Comparison of ENCODE assay signal across 14 mouse cellular contexts in the genomic region with DNA sequence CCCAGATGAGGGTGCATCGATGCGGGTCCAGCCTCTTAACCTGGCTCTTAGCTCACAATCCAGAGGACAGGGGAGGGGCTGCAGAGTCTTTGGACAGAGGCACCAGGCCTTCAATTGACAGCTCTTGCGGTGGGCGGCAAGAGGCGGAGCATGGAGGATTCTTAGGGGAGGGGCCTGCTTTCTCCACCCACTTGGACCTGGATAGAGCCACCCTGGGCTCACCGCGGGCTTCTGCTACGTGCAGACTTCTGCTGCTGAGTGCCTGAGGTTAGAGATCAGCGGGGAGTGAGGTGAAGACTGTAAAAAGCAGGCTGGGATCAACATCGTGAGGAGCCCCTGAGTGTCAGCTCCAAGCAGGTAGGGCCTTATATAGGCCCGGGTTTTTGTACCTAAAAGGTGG. TPM values are rescaled to one million over a fixed set of nuclear protein-coding genes. Genes with fewer than 3 reads are reported as not detected.
DNase-seq lines count a peak whose midpoint lies in the region; ATAC-seq and TF ChIP-seq lines count a peak whose summit lies in the region.
"Had no signal": no experiment of that assay in that cellular context is flagged by ENCODE, and none has a peak within 500 bp of the region (broad histone marks: within the 10 kb centered on the region; RNA-seq: fewer than 3 reads in every experiment).

Tmem269 (minus strand) TSS at position 49 of the 400 bp plus-strand sequence.

- H3K27ac ChIP-seq in kidney, embryonic 14.5 days (ENCODE audit: low read depth, low read length), result no peak within 1 kb of the TSS
- H3K27ac ChIP-seq in testis, adult 2 months (ENCODE audit: control insufficient read depth, insufficient read depth, low read depth, low read length), result no peak within 1 kb of the TSS
- H3K27ac ChIP-seq in hindbrain, postnatal 0 days, result no peak within 1 kb of the TSS
- no peak within 1 kb of the TSS for H3K27ac ChIP-seq in left cerebral cortex, adult 2 months
- H3K27ac ChIP-seq: layer of hippocampus, adult 2 months had no signal

- peak; percentile 49; the same call in 1 of the 2 replicates for TF ChIP-seq POLR2A in testis, adult 2 months (IDR thresholded peaks at IDR 0.05; ENCODE audit: control insufficient read depth, low read depth, low read length)

- no peaks in the 10 kb centered on the region for H3K9me3 ChIP-seq in kidney, embryonic 14.5 days (ENCODE audit: control insufficient read depth, low read length)
- H3K9me3 ChIP-seq in hindbrain, postnatal 0 days (ENCODE audit: low read length), result no peaks in the 10 kb centered on the region

- H3K4me3 ChIP-seq in kidney, embryonic 14.5 days (ENCODE audit: low read length), result no peak within 1 kb of the TSS
- H3K4me3 ChIP-seq in testis, adult 2 months (ENCODE audit: control insufficient read depth, low read depth, low read length), result peak within 1 kb of the TSS; percentile 79
- no peak within 1 kb of the TSS for H3K4me3 ChIP-seq in hindbrain, postnatal 0 days (ENCODE audit: low read length)
- no peak within 1 kb of the TSS for H3K4me3 ChIP-seq in left cerebral cortex, adult 2 months
- H3K4me3 ChIP-seq: layer of hippocampus, adult 2 months; myocyte had no signal

- peak; percentile 45; the same call in 1 of the 2 replicates for ATAC-seq in kidney, embryonic 14.5 days (ENCODE audit: low FRiP score, low TSS enrichment)
- peak; percentile 36; the same call in 1 of the 2 replicates for ATAC-seq in hindbrain, postnatal 0 days
- ATAC-seq: CD4-positive, CD25-positive, alpha-beta regulatory T cell, adult 4 months had no signal

- H3K4me1 ChIP-seq in kidney, embryonic 14.5 days (ENCODE audit: control insufficient read depth, insufficient read depth, low read length), result no peaks in the 10 kb centered on the region
- H3K4me1 ChIP-seq in testis, adult 2 months (ENCODE audit: control insufficient read depth, insufficient read depth, low read length), result peaks cover 3% of the 10 kb centered on the region; the same call in 1 of the 2 replicates
- no peaks in the 10 kb centered on the region for H3K4me1 ChIP-seq in hindbrain, postnatal 0 days (ENCODE audit: insufficient read depth, low read length)

- H3K4me2 ChIP-seq in kidney, embryonic 14.5 days (replicated peaks; ENCODE audit: low read depth, low read length), result no peak within 1 kb of the TSS
- no peak within 1 kb of the TSS for H3K4me2 ChIP-seq in hindbrain, postnatal 0 days (ENCODE audit: low read depth, low read length)

- no peak for DNase-seq in kidney, adult 11 months
- no peak for DNase-seq in testis, postnatal 10 days (ENCODE audit: low spot score)
- no peak for DNase-seq in hindbrain, postnatal 0 days (ENCODE audit: low spot score)
- DNase-seq in left cerebral cortex, adult 8-10 months (ENCODE audit: low spot score in 2 of 2), result no peak
- DNase-seq in left cerebral cortex, adult 2 months (ENCODE audit: extremely low spot score in 1 of 2, low spot score in 2 of 2), result no peak
- no peak for DNase-seq in ovary, adult 18-20 months (ENCODE audit: low spot score)
- DNase-seq: heart, postnatal 36 days; lung, adult 2 months; right cerebral cortex, adult 18-20 months had no signal

- intact Hi-C loops in left cerebral cortex, adult 2 months (cut with DNase I), result no loop called here

- 12% methylated on average over 11 of the region's 11 CpGs for WGBS in kidney, embryonic 14.5 days
- 19% methylated on average over 11 of the region's 11 CpGs for WGBS in hindbrain, postnatal 0 days

- no peak within 1 kb of the TSS for H3K9ac ChIP-seq in kidney, embryonic 14.5 days (ENCODE audit: low read depth, low read length)
- no peak within 1 kb of the TSS for H3K9ac ChIP-seq in hindbrain, postnatal 0 days (replicated peaks; ENCODE audit: low read length)

- TF ChIP-seq CTCF in testis, adult 2 months (IDR thresholded peaks at IDR 0.05; ENCODE audit: control insufficient read depth, insufficient read depth, insufficient replicate concordance, low read depth, low read length), result no peak
- no peak for TF ChIP-seq CTCF in hindbrain, postnatal 0 days (IDR thresholded peaks at IDR 0.05; ENCODE audit: low read depth)
- no peak for TF ChIP-seq CTCF in left cerebral cortex, adult 2 months (IDR thresholded peaks at IDR 0.05)

- no peaks in the 10 kb centered on the region for H3K36me3 ChIP-seq in kidney, embryonic 14.5 days (ENCODE audit: control insufficient read depth, insufficient read depth, low read length)
- H3K36me3 ChIP-seq in testis, adult 2 months (ENCODE audit: control insufficient read depth, insufficient read depth, low read length), result no peaks in the 10 kb centered on the region; the same call in 1 of the 2 replicates
- H3K36me3 ChIP-seq in hindbrain, postnatal 0 days (ENCODE audit: insufficient read depth, low read length), result no peaks in the 10 kb centered on the region

- no peaks in the 10 kb centered on the region for H3K27me3 ChIP-seq in kidney, embryonic 14.5 days (ENCODE audit: control insufficient read depth, insufficient read depth, low read length)
- H3K27me3 ChIP-seq in testis, adult 2 months (ENCODE audit: control insufficient read depth, insufficient read depth, low read length), result no peaks in the 10 kb centered on the region
- H3K27me3 ChIP-seq in hindbrain, postnatal 0 days (ENCODE audit: insufficient read depth, low read length), result no peaks in the 10 kb centered on the region

RNA-seq across cellular contexts. Expression of gene Tmem269, which starts in this region (rescaled TPM):
- 0.16 TPM in 1 of 2 replicates, not detected in the other for polyA plus RNA-seq in kidney, embryonic 14.5 days (2014; fragmentation: Nextera tagmentation; extraction: Ambion mirVana)
- 114 and 136 TPM in 2 replicates for polyA plus RNA-seq in testis, adult 2 months (2012; rRNA removed)
- 0.37 TPM in 1 of 2 replicates, not detected in the other for total RNA-seq in hindbrain, postnatal 0 days (2014; rRNA removed)
- 0.30 and 0.43 TPM in 2 replicates for polyA plus RNA-seq in hindbrain, postnatal 0 days (2015; fragmentation: Nextera tagmentation; extraction: Ambion mirVana)
- under 1 TPM; 0.37 to 0.72 (median 0.55) TPM for total RNA-seq in left cerebral cortex, adult 8-10 months (2022)
- under 1 TPM; 0.44 to 0.57 TPM for total RNA-seq in left cerebral cortex, adult 2 months (2021)
- total RNA-seq: heart, postnatal 36 days had no signal
- polyA plus RNA-seq: CD4-positive, CD25-positive, alpha-beta regulatory T cell, adult 4 months had no signal

Comparison
In these comparisons a context has a peak if more than half of its experiments do, and no peak if none do; other contexts are left out.
1. RNA of gene Tmem269 (polyA plus RNA-seq): 114 to 136 TPM in testis, adult 2 months; 0.30 to 0.43 TPM in hindbrain, postnatal 0 days and 0.16 TPM in kidney, embryonic 14.5 days; every median in the first group is over 10 times any median in the second.
2. Peak in ATAC-seq in kidney, embryonic 14.5 days; RNA of the gene not detected or under 1 TPM.
3. Peak in ATAC-seq in hindbrain, postnatal 0 days; RNA of the gene not detected or under 1 TPM.